Mouse (Mus musculus) spleen, embryonic (tissue): ENCODE data around the gene Hat1.
"Not testable (repeated sequence)": the region's sequence is repeated elsewhere in the genome, so short reads cannot be mapped to it uniquely, and the experiment has no call there.

Source experiments
- CTCF ChIA-PET: fragments of 350-600 bp; sonication (Branson Sonifier 250); formaldehyde crosslinking; loops from one replicate; lab custom pipeline; 2022; lab: Charles Lee

Hat1 gene

DNA sequence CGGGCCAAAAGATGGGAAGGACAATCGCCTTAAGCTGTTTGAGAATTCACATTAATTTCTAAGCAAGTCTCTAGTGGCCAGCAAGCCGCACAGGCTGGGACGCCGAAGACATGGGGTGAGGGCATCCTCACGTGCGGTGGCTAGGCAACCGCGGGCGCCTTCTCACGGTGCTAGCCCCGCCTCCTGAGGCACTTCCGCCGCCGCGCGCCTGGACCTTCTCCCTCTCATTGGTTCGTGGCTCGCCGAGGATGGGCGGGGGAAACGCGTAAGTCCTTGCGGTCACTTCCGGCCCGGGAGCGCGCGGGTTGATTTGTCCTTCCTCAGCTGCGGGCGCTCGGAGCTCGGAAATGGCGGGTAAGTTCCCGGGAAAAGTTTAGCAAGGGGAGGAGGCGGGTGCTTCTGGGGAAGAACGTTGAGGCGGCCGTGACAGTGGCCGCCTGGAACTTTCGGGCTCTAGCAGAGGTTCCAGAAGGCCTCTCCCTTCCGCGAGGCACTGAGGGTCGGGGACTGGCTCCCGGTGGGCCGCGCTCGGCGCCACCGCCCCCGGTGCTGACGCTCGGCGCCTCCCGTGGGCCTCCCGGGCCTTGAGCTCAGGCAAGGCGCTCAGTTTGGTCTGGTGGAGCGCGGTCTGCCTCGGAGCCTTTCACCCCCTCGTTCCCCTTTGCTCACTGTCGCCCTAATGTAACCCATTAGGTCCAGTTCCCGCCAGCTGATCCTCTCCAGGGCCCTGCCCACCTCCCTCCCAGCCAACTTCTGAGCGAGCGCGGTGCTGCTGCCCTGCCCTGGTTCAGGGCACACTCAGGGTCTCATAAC lies at the start of gene Hat1:
TSS of gene Hat1 (plus strand) at position 8 of the 813 bp plus-strand sequence.
- CTCF ChIA-PET, result interaction anchor here (1.7 kb wide), 1 partner anchor 22 kb away, joined by 4 read pairs; no protein-coding TSS in a partner anchor

DNA sequence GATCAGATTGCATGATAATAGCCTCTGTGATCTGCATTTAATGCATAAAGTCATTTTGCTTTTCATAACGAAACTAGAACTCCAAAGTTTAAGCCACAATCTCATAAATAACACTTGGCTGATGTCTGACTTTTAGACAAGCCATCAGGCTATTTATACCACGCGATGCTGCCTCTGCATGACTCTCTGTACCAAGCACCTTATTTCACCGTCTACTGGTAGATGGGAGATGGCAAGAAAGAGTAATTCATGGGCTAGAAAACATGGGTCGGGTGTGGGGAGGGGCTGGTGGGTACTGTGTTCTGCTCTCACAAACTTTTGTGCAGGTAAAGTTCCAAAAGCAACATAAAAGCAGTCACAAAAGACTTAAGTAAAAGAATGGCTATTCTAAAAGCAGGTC lies 48.6 kb upstream of the Hat1 start:
- CTCF ChIA-PET, result no interaction called here

DNA sequence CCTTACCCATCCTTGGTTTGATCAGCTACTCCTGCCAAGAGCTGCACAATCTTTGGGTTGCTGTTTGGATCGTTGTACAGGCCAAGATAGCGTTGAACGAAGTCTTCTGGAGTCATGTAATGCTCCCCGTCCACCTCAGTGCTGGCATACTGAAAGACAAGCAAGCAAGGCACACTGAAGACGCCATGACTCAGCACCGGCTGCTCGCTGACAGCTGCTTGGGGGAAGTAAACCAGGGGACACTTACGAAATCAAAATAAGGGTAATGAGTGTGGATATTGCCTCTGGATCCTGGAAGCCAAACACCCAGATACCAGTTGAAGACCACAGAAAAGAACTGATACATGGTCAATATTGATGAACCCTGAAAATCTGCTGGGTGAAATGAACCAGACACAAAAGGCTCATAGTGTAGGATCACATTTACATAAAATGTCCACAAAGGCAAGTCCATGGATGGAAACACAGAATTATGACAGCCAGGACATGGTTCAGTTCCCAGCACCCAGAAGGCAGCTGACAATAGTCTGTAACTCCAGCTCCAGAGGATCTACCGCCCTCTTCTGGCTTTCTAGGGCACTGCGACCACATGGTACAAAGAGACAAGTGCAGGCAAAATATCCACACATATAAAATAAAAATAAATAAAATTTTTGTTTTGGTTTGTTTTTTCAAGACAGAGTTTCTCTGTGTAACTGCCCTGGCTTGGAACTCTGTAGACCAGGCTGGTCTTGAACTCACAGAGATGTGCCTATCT lies 44.7 kb upstream of the Hat1 start:
- CTCF ChIA-PET, result no interaction called here

DNA sequence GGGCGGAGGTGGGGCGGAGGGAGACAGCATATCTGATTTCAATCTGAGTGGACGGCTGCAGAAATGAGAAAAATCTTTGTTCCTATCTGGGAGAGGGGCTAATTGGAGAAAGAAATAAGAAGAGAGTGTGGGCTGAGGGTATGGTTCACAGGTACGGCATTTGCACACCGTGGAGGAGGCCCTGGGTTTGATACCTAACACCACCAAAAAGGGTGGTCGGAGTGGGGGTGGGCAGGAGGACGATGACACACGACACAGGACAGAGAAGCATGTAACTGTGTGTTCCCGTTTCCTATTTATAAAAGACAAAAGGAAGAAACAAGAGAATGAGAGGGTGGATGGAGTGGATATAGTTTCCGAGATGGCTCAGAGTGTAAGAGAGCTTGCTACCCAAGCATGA lies 41.6 kb upstream of the Hat1 start:
- CTCF ChIA-PET, result no interaction called here

- CTCF ChIA-PET, result no interaction called here
Observed at GRCm38 (mm10) chr2:71347732-71348490, 40.8 kb upstream of the Hat1 start.

DNA sequence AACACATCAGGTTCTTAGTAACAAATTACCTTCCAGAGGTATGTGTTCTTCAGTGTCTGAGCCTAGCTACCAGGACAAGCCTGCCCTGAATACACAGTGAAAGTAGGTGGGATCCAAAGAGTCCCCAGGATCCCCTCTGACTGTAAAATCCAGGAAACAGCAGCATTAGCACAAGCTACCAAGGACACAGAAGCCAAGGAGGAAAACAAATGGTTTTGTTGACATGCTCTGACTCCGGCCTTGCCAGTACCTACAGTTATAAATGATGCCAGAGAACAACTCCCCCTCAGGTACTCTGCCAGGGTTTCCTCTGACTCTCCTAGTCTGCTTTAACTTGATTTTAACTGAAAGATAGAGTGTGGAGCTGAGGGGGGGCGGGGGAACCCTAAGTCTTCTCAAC lies 39.2 kb upstream of the Hat1 start:
- CTCF ChIA-PET, result no interaction called here

DNA sequence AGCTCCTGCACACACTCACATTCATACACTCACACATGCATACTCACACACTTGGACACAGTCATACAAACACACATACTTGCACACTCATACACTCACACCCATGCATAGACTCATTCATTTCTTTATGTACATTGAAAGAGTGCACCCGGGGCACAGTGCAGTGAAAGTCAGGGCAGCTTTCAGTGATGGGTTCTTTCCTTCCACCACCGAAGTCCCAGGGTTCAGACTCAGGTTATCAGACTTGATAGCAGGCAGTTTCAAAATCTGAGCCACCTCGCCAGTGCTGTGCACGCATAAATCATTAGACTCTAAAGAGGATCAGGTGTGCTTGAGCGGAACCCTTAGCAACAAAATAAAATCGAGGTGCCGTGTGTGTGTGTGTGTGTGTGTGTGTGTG lies 38.6 kb upstream of the Hat1 start:
- CTCF ChIA-PET, result no interaction called here

DNA sequence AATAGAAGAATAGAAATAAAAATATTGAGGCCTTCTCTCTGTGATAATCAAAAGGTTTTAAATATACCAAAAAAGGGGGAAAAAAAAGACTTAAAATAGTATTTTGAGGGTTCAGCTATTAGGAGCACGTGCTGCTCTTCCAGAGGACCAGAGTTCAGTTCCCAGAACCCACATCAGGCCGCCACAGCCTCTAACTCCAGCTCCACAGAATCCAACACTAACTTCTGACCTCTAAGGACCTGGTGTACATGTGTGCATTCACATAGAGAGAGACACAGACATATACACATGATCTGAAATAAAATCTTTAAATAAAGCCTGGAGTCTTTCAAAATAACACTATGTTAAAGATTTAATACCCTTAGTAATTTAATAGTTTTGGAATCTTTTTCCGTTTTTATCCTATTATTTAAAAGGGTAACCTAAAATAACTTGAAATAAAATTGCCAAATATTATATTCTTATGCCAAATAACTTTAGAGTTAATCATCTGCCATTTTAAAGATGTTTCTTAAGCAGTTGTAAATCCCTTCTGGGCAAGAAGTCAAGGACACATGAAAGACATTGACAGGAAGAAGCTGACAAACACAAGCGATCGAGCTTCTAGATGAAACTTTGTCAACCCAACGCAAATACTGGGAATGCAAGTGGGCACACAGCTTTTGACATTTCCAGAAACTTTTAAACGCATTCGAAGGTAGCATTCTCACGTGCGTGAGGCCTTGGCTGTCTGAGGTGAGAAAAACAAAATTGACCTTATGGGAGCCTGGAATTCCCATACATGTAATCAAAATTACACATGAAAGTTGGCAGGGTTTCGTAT lies 37.6 kb upstream of the Hat1 start:
- CTCF ChIA-PET, result interaction anchor here (0.7 kb wide), 1 partner anchor 27 kb away, joined by 3 read pairs; no protein-coding TSS in a partner anchor

DNA sequence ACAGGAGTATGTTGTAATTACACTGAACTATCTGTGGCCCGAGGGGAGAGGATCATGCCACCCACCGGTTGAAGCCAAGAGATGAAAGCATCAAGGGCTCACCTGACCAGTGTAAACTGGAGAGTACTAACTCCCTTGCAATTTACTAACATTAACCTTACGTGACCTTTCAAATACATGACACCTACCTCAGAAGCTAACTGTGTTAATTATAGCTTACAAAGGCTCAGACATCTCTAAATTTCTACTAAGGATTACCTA lies 37.1 kb upstream of the Hat1 start:
- CTCF ChIA-PET, result no interaction called here

- CTCF ChIA-PET, result no interaction called here
Observed at GRCm38 (mm10) chr2:71353306-71354054, 35.3 kb upstream of the Hat1 start.

- CTCF ChIA-PET, result no interaction called here
Observed at GRCm38 (mm10) chr2:71354055-71354425, 34.7 kb upstream of the Hat1 start.

DNA sequence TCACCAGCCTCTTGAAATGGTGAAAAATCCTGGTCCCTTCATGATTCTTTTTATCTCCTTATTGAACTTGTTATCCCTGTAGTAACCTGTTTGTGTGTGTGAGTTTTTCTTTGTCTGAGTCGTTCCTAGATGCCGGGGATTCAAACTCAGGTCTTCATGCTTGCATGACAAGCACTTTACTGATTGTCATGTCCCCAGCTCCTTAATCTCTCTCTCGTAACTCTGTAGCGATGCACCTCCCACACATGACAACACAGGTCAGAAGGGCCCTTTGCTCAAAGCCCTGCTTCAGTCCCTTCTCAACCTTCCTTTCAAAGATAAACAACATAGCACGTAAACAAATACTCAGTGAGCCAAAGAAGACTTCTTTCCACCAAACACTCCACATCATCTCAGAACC lies 30.4 kb upstream of the Hat1 start:
- CTCF ChIA-PET, result no interaction called here

- CTCF ChIA-PET, result no interaction called here
Observed at GRCm38 (mm10) chr2:71360192-71360591, 28.6 kb upstream of the Hat1 start.

GRCm38 (mm10) chr2:71366618-71367124 lies 22.1 kb upstream of the Hat1 start:
- CTCF ChIA-PET, result interaction anchor here (0.6 to 1.0 kb wide), 3 partner anchors 22 to 725 kb away, joined by 3 to 6 read pairs (median 4); partner anchors contain the start of gene Hat1

GRCm38 (mm10) chr2:71367125-71367880 lies 21.5 kb upstream of the Hat1 start, which contains the start of gene Slc25a12:
Gene Slc25a12 (minus strand): TSS chr2:71367749.
- CTCF ChIA-PET, result interaction anchor here (0.6 to 1.0 kb wide), 3 partner anchors 22 to 725 kb away, joined by 3 to 6 read pairs (median 4); partner anchors contain the start of gene Hat1

DNA sequence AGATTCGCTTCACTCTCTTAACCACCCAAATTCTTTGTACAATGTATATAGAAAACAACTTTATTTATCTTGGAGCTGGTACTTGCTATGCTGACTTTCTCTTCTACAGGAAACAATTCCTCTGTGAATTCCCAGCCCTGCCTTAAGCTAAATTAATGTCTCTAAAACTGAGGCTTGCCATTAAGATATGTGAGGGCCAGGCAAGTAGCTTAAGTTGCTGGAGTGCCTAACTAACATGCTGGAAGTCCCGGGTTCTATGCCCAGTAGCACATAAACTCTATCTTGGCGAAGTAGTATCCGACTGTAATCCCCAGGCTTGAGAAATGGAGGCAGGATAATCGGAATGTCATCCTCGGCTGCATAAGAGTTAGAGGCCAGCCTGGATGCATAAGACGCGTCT lies 20.7 kb upstream of the Hat1 start:
- CTCF ChIA-PET, result interaction anchor here (0.7 kb wide), 1 partner anchor 16 kb away, joined by 4 read pairs; no protein-coding TSS in a partner anchor

- CTCF ChIA-PET, result no interaction called here
Observed at GRCm38 (mm10) chr2:71371790-71372189, 17.0 kb upstream of the Hat1 start.

DNA sequence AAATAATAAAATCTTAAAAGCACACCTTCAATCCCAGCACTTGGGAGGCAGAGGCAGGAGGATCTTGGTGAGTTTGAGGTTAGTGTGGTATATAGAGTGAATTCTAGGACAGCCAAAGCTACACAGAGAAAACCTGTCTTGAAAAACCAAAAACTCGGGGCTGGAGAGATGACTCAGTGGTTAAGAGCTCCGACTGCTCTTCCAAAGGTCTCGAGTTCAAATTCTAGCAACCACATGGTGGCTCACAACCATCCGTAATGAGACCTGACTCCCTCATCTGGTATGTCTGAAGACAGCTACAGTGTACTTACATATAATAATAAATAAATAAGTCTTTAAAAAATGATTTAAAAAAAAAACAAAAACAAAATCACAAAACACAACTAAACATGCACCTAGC lies 16.5 kb upstream of the Hat1 start:
- CTCF ChIA-PET, result not testable (repeated sequence)
